Mouse (Mus musculus) c-Kit-negative CD71-positive TER-119-positive erythroid progenitor cells, embryonic 14.5 days (primary cell): ENCODE data around the gene Lefty1.
"Not testable (repeated sequence)": the region's sequence is repeated elsewhere in the genome, so short reads cannot be mapped to it uniquely, and the experiment has no call there.

ENCODE experiments used
- DNase-seq: peaks from one replicate; pipeline ENCODE4 v3.0.0-alpha.2; 2013; ENCODE audit warnings: low read depth, low spot score

The Lefty1 gene

DNA sequence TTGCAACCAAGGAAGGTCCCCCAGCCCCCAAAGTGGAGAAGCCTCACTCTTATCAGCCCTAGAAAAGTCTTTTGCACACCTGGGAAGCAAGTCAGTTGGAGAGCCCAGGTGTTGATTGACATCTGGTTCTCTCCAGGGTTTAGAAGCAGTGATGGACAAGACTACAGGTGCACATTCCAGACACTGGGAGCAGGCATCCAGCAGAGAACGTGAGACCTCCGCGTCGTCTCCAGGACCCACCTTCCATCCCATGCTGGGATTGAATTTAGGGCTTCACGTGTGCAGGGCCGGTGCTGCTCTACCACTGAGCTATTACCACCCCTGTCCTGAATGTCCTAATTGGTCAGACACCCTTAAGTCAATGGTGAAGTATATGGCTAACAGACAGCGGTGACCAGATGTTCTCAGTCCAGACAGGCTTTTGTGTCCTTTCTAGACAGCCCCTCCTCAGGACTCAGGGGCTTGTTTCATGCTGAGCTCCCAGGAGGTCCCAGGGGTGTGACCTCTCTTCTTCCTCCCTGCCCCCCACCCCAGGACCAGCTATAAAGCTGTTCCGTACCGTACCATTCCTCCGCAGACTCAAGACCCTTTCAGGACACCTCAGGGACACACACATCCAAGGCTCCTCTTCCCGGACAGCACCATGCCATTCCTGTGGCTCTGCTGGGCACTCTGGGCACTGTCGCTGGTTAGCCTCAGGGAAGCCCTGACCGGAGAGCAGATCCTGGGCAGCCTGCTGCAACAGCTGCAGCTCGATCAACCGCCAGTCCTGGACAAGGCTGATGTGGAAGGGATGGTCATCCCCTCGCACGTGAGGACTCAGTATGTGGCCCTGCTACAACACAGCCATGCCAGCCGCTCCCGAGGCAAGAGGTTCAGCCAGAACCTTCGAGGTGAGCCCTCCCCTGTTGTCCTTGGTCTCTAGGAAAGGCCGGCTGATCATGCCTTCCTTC, at the start of gene Lefty1:
Gene Lefty1 (plus strand): TSS at position 556 of the 953 bp plus-strand sequence.
- DNase-seq, result no peak

DNA sequence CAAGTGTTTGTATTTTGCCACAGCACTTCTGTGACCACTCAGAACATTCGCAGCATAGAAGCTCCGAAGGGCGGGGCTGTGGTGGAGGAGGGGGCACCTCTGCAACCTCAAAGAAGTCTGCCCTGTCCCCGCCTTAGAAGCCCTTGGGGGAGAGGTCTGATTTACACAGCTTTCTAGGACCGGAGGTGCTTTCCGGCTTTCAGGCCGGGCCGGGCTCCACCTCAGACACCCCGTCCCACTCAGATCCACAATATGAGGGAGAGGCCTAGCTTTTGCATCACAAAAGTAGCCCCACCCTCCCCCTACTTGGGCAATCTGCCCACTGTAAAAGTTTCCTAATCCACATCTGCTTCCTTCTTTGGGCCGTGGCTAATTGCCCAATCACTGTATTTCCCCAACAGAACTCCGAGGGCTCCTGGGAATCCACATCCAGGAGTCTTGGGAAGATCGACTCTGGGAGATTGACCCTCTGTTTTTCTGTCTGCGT, 46.2 kb upstream of the Lefty1 start:
- DNase-seq, result no peak

- DNase-seq, result no peak
Measured at GRCm38 (mm10) chr1:180889172-180889571, 45.6 kb upstream of the Lefty1 start.

- DNase-seq, result no peak
Measured at GRCm38 (mm10) chr1:180889841-180890240, 45.0 kb upstream of the Lefty1 start.

DNA sequence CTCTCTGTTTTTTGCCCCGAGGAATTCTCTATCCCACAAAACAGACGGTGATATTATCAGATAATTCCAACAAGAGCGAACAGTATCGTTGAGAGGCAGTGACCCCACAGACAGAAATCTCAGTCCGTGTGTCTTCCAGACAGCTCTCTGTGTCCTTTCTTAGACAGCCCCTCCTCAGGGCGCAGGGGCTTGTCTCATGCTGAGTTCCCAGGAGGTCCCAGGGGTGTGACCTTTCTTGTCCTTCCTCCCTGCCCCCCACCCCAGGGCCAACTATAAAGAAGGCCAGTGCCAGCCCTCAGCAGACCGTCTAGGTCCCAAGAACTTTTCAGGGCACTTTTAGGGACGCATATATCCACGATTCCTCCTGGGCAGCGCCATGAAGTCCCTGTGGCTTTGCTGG, 42.0 kb upstream of the Lefty1 start, which contains the start of gene Lefty2:
Gene Lefty2 (plus strand): TSS at position 301 of the 400 bp plus-strand sequence.
- DNase-seq, result no peak

- not testable (repeated sequence) for DNase-seq
Measured at GRCm38 (mm10) chr1:180894088-180894987, 40.5 kb upstream of the Lefty1 start.

GRCm38 (mm10) chr1:180901107-180901506, 33.7 kb upstream of the Lefty1 start:
- DNase-seq, result peak; percentile 76

DNA sequence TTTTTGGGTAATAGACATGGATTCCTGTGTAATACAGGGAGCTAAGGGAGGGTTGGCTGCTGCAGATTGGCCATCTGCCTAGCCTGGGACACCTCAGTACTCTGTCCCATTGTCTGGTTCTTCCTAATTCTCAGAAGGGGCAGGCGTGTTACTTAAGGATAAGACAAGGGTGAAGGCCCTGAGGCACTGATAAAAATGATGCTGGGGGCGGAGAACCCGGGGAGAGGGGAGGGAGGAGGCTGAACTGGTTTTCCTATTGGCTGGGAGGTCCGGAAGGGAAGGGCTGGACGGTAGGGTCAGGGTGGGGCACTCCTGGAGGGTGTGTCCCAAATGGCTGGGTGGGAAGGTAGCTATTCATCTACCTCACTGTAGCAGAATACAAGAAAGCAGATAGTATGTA, 31.9 kb upstream of the Lefty1 start:
- DNase-seq, result peak; percentile 95

- DNase-seq, result no peak
Measured at GRCm38 (mm10) chr1:180903666-180904038, 31.2 kb upstream of the Lefty1 start.

GRCm38 (mm10) chr1:180904039-180904814, 30.6 kb upstream of the Lefty1 start, which contains the start of gene Pycr2:
Pycr2 (plus strand) TSS chr1:180904293.
- DNase-seq, result peak; percentile 92

GRCm38 (mm10) chr1:180904815-180905080, 30.1 kb upstream of the Lefty1 start:
- DNase-seq, result no peak

GRCm38 (mm10) chr1:180905307-180905706, 29.5 kb upstream of the Lefty1 start:
- no peak for DNase-seq

GRCm38 (mm10) chr1:180905876-180906275, 28.9 kb upstream of the Lefty1 start:
- DNase-seq, result no peak

- DNase-seq, result no peak
Measured at GRCm38 (mm10) chr1:180906461-180907147, 28.2 kb upstream of the Lefty1 start.

- no peak for DNase-seq
Measured at GRCm38 (mm10) chr1:180911138-180911537, 23.7 kb upstream of the Lefty1 start.

DNA sequence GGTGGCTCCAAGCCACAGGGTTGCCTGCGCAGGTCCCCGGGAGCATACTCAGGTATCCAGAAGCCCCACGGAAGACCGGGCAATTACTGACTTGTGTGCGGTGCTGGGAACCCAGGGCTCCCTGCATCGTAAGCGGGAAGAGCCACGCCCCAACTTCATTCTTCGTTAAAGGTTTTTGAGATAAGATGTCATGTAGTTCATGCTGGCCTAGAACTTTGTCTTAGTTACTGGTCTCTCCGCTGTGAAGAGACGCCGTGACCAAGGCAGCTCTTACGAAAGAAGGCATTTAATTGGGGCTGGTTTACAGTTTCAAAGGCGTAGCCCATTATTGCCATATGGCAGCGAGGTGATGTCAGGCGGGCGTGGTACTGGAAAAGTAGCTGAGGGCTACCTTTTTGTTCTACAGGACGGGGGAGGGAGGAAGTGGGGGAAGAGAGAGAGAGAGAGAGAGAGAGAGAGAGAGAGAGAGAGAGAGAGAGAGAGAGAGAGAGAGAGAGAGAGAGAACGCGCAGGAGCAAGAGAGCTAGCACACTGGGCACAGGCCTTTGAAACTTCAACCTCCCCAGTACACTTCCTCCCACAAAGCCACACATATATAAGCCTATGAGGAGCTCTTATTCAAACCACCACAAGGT, 23.1 kb upstream of the Lefty1 start:
- DNase-seq, result no peak

DNA sequence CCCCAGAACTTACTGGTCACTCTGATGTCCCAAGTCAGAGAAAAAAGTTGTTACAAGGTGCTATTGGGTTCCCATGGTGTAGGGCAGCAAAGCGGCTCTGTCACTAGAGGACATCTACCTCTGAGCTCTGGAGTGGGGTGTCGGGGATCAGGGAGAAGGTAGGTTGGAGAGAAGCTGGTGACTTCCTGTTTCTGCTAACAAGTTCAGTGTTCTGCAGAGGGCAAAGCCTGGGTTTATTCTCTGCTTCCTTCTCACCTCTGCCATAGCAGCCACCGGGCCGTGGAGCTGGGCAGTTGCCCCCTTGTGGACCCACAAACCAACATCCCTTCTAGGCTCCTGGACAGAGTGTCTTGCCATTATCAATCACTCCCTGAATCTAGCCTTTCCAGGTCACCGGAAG, 22.0 kb upstream of the Lefty1 start:
- DNase-seq, result no peak

- DNase-seq, result no peak
Measured at GRCm38 (mm10) chr1:180913797-180914196, 21.0 kb upstream of the Lefty1 start.

DNA sequence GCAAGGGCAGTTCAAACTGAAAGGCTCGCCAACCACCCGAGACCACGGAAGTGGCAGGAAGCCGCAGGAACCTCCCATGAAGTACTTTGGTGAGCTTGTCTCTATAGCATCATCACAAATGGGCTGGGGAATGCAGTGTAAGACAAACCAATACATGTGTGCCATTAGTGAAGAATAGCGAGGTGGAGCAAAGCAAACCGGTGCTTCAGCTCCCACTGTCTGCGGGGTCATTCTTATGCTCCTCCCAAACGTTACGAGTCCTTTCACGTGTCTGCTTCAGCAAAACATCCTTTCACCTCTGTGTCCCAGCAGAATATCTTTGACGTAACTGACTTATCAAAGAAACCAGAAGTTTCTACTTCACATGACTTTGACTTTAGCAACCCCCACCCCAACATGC, 18.4 kb upstream of the Lefty1 start:
- DNase-seq, result no peak

- no peak for DNase-seq
Measured at GRCm38 (mm10) chr1:180917053-180917452, 17.8 kb upstream of the Lefty1 start.
